Mouse (Mus musculus) testis, postnatal 14 days (tissue): ENCODE data around the gene Hist1h2ah.

Experiments
- DNase-seq: peaks from one replicate; pipeline ENCODE4 v3.0.0; 2021; ENCODE audit warnings: low spot score

The Hist1h2ah gene

GRCm38 (mm10) chr13:22008707-22009106 lies 26.7 kb downstream of the Hist1h2ah start:
- no peak for DNase-seq

GRCm38 (mm10) chr13:22007872-22008271 lies 27.5 kb downstream of the Hist1h2ah start:
- no peak for DNase-seq

- DNase-seq: no peak
Observed at GRCm38 (mm10) chr13:22007121-22007510, 28.3 kb downstream of the Hist1h2ah start.

GRCm38 (mm10) chr13:22006334-22007120 lies 28.8 kb downstream of the Hist1h2ah start:
- peak; percentile 42 for DNase-seq

GRCm38 (mm10) chr13:22005605-22006333 lies 29.6 kb downstream of the Hist1h2ah start:
- DNase-seq: peak; percentile 48

GRCm38 (mm10) chr13:22001823-22002222 lies 33.5 kb downstream of the Hist1h2ah start:
- DNase-seq: no peak

GRCm38 (mm10) chr13:22001346-22001745 lies 34.0 kb downstream of the Hist1h2ah start:
- no peak for DNase-seq

- DNase-seq: no peak
Observed at GRCm38 (mm10) chr13:21999147-21999546, 36.2 kb downstream of the Hist1h2ah start.

GRCm38 (mm10) chr13:21998412-21998811 lies 37.0 kb downstream of the Hist1h2ah start:
- no peak for DNase-seq

GRCm38 (mm10) chr13:21997821-21998220 lies 37.5 kb downstream of the Hist1h2ah start:
- DNase-seq: no peak

- DNase-seq: no peak
Observed at GRCm38 (mm10) chr13:21997201-21997820, 38.1 kb downstream of the Hist1h2ah start.

GRCm38 (mm10) chr13:21996840-21997185 lies 38.6 kb downstream of the Hist1h2ah start:
- no peak for DNase-seq

- DNase-seq: no peak
Observed at GRCm38 (mm10) chr13:21996101-21996839, 39.1 kb downstream of the Hist1h2ah start.

GRCm38 (mm10) chr13:21995331-21995914 lies 39.9 kb downstream of the Hist1h2ah start:
- DNase-seq: no peak

- no peak for DNase-seq
Observed at GRCm38 (mm10) chr13:21994896-21995295, 40.5 kb downstream of the Hist1h2ah start.

- peak; percentile 62 for DNase-seq
Observed at GRCm38 (mm10) chr13:21993957-21994738, 41.2 kb downstream of the Hist1h2ah start.

GRCm38 (mm10) chr13:21992550-21992949 lies 42.8 kb downstream of the Hist1h2ah start:
- DNase-seq: no peak
